In the genomic region with DNA sequence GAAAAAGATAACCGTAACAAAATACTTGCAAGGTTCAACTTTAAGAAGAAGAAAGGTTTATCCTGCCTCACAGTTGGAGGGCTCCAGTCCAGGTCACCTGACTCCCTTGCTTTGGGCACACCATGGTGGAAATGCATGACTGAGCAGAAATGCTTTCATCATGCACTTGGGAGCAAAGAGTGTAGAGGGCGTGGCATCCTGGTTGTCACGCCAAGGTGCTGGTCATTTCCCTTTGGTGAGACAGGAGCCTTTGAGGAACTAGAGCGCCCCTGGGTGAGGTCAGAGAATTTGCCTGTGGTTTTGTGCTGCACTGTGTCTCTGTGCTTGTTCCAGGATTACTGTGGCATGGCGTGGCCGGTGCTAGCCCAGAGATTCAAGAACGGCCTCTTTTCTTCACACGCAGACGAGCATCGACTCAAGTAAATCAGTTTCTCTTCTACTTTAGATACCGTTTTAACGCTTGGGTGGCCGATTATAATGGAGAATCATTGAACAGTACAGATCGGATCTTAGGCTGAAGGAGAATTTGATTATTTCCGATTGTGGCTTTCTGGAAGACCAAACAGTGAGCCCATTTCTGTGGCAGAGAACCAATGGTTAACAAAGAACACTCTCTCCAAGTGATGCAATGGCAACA, we compare ENCODE assay signal across 1 mouse cellular context.
TF ChIP-seq lines count a peak whose summit lies in the region.

No protein-coding gene starts in this region.

TF ChIP-seq in CH12.LX, 34 proteins besides CTCF, POLR2A, EP300 and RAD21 (continued from another document):
- TF ChIP-seq HCFC1 (IDR thresholded peaks at IDR 0.05; ENCODE audit: low read depth, low read length) (no peak; the same call in 1 of the 2 replicates), IRF4 (IDR thresholded peaks at IDR 0.05; ENCODE audit: low read depth, low read length) (peak; percentile 74), MEF2A (IDR thresholded peaks at IDR 0.05; ENCODE audit: borderline replicate concordance, low read depth, low read length) (peak; percentile 79), RCOR1 (conservative IDR thresholded peaks at IDR 0.05; ENCODE audit: low read depth, low read length) (peak; percentile 63), ELF1 (IDR thresholded peaks at IDR 0.05; ENCODE audit: low read depth, low read length) (peak; percentile 56), KAT2A (IDR thresholded peaks at IDR 0.05; ENCODE audit: insufficient replicate concordance, low read length) (no peak), ETS1 (conservative IDR thresholded peaks at IDR 0.05; ENCODE audit: low read depth, low read length) (peak; percentile 85), USF2 (conservative IDR thresholded peaks at IDR 0.05; ENCODE audit: low read depth, low read length) (no peak; the same call in 1 of the 2 replicates), MAFK (IDR thresholded peaks at IDR 0.05; ENCODE audit: insufficient replicate concordance, low read length) (peak; percentile 70), CHD2 (IDR thresholded peaks at IDR 0.05; ENCODE audit: low read length) (peak; percentile 45; the same call in 1 of the 2 replicates), CHD1 (IDR thresholded peaks at IDR 0.05; ENCODE audit: low read depth, low read length) (0 out of 2 replicates have a peak, but pooled peaks have one; percentile 49), TBP (conservative IDR thresholded peaks at IDR 0.05; ENCODE audit: low read depth, low read length) (no peak), MAZ (IDR thresholded peaks at IDR 0.05; ENCODE audit: low read depth, low read length) (no peak), MAX (IDR thresholded peaks at IDR 0.05; ENCODE audit: low read length) (peak; percentile 83), ZMIZ1 (IDR thresholded peaks at IDR 0.05; ENCODE audit: low read depth, low read length) (no peak), NELFE (IDR thresholded peaks at IDR 0.05; ENCODE audit: low read depth, low read length) (peak; percentile 37; the same call in 1 of the 2 replicates), GABPA (IDR thresholded peaks at IDR 0.05; ENCODE audit: insufficient replicate concordance, low read depth, low read length) (no peak), BHLHE40 (IDR thresholded peaks at IDR 0.05; ENCODE audit: low read depth, low read length) (peak; percentile 98), TCF12 (IDR thresholded peaks at IDR 0.05; ENCODE audit: low read depth, low read length) (peak; percentile 83), USF1 (IDR thresholded peaks at IDR 0.05; ENCODE audit: low read depth, low read length) (peak; percentile 67), JUN (IDR thresholded peaks at IDR 0.05; ENCODE audit: insufficient read depth, low read depth, low read length) (peak; percentile 47), UBTF (IDR thresholded peaks at IDR 0.05; ENCODE audit: low read depth, low read length) (no peak)
